Mouse (Mus musculus) gastrocnemius, postnatal 10 days (tissue): ENCODE measurements around the gene Galnt6. TPM values are rescaled to one million over a fixed set of nuclear protein-coding genes. Genes with fewer than 3 reads are reported as not detected.

ENCODE experiments used
- DNase-seq: peaks from one replicate; pipeline ENCODE4 v3.0.0; 2021; ENCODE audit warnings: mixed read lengths
- total RNA-seq, 2 experiments: library from RNA; stranded (reverse); gene quantifications; 2 replicates each; pipeline ENCODE4 v1.2.3; 2021

Galnt6 gene
- total RNA-seq, 2 experiments from 2014 or later: 0.23 to 1.6 TPM

DNA sequence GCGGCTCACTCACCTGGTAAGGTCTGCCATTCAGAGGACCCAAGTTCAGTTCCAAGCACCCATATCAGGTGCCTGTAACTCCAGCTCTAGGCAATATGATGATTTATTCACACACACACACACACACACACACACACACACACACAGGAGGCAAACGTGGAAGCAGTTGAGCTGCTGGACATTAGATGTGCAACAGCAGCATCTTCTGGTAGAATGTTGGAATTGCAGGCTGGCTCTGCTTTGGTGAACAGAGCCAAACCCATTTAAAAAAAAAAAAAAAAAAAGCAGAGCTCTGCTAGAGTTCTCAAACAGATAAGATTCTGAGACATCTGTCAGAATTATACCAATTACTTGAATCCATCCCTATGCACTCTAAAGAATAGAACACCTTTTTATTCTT is 46.1 kb downstream of the Galnt6 start:
- DNase-seq: peak; percentile 81

DNA sequence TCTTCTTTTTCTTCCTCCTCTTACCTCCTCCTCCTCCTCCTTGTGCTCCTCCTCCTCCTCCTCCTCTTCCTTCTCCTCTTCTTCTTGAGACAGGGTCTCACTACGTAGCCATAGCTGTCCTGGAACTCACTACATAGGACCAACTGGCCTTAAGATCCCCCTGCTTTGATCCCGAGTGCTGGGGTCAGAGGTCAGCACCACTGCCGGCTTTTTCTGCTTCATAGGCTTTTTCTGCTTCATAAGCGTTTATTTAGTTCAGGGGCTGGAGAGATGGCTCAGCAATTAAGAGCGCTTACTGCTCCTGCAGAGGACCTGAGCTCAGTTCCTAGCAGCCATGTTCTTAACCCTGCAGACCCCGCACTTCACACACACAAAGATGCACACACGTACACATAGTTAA is 47.4 kb downstream of the Galnt6 start:
- DNase-seq: no peak

DNA sequence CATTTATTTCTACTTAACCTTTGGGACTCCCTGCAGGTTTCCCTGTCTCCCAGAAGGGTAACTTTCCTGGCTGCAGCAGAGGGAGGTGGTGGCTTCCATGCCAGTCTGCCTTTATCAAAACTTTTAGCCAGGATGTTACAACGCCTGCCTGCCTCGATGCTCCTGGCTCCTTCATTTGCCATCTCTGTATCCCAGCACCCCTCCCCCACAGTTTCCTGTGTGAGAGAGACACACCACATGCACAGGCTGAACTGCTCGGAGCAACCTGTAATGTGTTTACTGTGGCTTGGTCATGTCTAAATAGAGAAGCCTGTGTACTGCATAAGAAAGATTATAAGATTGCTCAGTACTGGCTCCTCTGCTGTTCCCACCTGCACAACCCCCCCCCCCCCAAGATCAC is 48.8 kb downstream of the Galnt6 start:
- DNase-seq: no peak

DNA sequence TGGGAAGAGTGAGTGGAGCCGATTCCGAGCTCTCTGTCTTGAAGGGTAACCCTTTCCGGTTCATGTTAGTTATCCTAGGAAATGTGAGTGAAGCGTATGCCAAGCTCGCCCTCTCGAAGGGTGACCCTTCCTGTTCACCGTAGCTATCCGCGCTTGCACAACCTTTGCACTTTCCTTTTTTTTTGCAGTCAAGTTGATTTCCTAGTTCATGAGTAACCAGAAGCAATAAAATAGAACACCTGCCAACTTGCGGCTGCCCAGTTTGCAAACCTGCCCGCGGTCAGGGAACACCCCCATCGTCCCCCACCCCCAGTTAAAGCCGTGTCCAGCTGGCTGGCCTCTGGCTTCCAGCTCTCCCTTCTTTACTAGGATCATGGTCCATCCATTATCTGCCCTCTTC is 50.2 kb downstream of the Galnt6 start:
- DNase-seq: no peak

DNA sequence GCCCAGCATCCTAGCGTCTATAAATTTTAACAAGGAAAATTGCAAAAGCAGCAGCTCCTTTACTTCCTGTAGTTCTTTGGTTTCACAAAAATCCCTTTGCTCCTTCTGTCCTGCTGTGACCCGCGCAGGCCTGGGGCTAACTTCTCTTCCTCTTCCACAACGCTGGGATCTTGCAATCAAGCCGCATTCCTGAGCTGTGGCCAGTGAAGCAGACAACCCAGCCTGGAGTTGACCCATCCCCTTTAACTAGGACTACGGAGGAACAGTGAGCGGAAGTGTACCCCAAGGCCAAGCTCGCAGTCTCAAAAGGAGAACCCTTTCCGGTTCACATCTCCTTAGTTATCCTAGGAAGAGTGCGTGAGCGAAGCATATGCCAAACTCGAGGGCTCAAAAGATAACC is 50.6 kb downstream of the Galnt6 start:
- DNase-seq: no peak

DNA sequence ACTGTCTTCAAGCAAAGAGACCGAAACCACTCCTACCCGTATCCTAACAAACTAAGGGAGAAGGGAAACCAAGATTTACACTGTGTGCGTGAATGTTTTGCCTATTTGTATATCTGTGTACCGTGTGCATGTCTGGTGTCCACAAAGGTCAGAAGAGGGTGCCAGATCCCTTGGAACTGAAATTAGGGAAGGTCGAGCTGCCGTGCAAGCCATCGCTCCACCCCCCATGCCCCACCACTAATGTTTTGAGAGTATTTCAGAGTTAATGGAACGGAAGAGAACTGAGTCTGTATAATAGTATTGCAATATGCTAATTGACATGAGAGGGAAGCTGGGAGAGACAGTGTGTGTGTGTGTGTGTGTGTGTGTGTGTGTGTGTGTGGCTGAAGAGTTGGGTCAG is 51.5 kb downstream of the Galnt6 start:
- no peak for DNase-seq

DNA sequence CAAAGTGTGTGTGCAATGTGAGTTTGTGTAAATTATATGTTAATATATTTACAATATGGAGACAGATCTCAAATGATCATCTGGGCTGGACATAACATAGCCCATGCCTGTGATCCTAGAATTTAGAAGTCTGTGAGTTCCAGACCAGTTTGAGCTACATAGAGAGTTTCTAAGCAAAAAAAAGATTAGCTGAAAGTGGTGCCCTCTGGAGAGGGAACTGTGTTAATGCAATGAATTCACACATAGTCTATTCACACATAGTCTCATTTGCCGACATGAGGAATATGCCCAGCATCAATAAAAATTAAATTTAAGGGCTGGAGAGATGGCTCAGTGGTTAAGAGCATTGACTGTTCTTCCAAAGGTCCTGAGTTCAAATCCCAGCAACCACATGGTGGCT is 52.7 kb downstream of the Galnt6 start:
- DNase-seq: no peak

DNA sequence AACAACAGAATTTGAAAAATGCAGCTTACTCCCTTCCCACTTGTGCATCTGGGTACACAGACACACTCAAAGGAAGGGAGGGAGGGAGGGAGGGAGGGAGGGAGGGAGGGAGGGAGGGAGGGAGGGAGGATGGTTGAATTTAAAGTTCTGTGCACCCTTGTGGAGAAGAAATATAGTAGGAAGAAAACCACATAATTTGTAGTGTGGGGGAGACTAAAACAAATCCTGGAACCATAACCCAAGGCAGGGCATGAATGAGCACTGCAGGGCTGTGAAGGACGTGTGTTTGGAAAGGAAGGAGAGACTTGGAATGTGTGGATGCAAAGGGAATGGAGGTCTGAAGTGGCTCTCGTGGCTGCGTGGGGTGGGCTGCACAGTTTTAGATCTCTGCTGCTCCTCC is 53.7 kb downstream of the Galnt6 start:
- DNase-seq: no peak

DNA sequence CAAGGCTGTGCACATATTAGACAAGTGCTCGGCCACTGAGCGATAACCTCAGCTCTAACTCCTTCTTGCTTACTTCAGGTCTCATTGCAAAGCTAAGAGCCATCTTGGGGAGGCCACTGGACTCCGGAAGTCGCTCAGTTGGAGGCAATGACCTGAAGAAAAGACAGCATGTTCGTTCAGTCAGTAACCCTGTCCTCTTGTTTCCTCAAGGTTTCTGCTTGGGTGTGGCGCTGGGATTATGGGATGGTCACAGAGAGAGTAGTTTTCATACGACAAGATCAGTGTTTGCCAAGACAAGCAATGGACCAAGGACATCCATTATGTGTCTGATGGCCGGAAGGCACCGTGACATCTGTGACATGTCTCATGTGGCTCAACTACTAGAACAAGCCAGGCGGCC is 54.6 kb downstream of the Galnt6 start:
- DNase-seq: no peak

DNA sequence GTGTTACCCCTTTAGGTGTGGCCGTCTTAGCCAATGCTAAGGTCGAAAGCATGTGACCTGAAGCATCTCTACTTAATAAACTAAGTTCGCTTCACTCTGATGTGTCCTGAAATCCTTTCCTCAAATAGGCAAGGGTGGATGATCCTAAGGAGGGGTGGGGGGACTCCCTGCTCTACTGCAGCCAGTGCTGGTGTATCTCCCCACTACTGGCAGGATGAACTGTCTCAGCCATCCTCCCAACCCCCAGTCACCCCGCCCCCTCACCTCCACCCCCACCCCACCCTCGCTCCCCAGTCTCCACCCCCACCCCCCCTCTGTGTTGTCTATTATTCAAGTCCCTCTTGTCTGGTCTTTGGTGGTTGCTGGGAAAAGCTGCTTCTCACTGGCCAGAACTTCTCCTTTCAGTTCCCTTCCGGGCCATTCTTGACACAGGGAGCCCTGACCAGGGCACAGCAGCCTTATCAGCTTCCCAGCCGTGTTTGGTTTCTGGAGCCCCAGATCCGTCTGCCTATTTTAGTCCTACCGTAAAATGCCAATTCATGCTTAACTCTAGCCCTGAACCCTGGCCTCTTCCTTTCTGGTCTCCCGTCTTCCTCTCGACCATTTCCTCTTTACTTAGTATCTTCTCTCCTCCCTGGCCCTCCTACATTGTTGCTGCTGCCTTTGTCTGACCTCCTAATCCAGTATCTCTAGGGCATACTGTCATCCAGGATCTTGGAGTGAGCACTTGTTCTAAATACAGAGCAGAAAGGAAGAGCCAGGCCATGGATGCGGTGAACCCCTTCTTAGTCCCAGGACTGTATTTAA is 55.4 kb downstream of the Galnt6 start:
- DNase-seq: no peak

DNA sequence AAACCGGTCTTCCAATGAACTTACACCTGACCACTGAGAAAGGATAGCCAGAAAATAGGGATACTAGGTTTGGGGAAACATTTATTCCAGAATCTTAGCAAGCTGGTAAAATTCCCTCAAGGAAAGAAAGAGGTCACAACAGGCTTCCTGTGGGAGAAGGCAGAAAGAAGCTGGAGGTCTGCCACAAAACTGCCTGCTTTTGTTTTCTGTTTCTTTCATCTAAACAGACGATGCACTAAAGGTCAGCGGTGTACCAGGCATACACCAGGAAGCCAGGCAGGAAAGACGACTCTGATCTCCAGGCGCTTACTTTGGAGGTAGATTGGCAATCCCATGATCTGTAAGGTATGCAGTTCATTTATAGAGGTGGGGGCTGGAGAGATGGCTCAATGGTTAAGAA is 58.3 kb downstream of the Galnt6 start:
- no peak for DNase-seq

DNA sequence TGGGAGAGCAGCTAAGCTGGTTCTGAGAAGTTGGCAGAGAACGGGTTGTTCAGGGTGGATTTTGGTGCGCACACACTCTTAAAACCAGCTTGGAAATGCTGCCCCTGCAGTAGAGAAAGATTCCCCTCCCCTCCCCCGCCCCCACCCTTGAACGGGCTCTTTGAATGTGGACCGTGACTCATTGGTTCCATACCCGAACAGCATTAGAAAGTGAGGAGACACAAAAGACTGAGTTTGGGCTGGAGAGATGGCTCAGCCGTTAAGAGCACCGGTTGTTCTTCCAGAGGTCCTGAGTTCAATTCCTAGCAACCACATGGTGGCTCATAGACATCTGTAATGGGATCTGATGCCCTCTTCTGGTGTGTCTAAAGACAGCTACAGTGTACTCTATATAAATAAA is 59.2 kb downstream of the Galnt6 start:
- DNase-seq: no peak

DNA sequence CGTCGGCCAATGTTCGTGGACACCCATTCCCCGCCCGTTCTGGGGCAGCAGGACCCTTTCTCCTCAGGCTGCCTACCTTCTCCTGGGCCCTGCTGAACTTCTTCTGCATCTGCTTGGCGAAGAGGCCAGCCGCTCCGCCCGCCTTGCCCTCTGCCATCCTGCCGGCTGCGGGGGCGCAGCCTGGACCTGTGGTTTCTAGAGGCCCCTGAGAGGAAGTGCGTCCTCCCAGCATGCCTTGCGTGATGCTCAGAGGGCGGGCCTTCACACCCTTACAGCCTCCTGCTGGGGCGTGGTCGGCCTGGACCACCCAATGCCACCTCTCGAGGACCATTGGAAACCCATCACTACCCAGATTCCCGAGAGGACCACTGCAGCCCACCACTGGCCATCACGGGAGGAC is 59.8 kb downstream of the Galnt6 start, which contains the start of gene Bin2:
Gene Bin2 (minus strand): TSS at position 217 of the 400 bp plus-strand sequence.
- DNase-seq: no peak

DNA sequence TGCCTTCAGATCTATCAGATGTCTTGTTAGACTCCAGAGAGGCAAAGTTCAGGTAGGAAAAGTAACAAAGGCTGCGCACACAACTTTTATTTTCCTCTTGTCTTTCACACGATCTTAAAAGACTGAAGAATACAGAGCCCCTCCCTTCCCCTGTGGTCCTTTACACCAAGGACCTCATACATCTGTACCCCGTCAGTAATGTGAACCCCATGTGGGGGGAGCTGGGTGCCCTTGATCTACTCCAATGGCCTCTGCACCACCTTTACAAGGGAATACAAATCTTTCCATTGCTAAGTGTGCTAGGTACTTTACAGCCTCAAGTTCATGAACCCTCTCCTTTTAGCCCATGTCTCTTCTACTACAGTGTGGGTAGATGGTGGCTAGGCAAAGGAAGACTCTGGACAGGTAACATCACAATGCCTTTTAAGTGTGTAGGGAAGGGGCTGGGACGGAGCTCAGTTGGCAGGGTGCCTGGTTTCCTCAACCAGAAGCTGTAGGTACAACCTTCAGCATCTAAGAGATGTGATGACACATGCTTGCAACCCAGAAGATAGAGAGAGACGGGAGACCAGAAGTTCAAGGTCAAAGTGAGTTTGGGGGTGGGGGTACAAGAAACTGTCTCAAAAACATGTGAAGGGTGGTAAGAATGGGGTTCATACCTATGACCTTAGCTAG is 61.2 kb downstream of the Galnt6 start:
- no peak for DNase-seq

DNA sequence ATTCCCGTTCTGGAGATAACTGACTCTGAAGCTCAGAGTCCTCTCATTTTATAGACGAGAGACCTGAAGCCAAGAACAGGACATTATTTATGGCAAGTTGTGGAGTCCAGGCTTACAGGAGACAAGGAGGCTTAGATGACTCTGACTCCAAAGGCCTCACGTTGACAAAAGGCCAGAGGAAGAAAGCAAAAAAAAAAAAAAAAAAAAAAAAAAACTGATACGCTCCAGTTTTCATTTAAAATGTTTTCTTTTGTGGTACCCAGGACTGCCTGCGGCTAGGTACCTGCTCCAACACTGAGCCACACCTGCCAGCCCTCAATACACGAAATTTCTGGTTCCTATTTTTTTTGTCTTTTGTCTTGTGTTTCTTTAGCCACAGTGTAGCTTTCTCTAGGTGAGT is 61.8 kb downstream of the Galnt6 start:
- DNase-seq: no peak

DNA sequence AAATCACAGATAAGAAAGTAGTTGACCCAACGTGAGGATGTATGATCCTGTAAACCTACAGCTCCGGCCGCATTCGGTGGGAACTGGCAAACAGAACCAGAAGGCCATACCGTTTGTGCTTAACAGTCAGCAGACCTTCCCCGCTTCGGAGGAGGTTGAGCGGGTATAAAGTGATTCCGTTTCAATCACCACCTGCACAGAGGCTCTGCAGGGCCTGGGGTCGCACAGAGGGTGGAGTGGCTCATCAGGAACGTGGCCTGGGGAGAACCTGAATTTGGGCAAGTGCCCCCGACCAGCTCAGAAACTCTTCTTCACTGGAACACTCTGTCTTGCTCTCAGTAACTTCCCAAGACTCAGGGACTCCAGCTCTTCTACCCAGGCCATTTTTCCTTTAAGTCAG is 62.3 kb downstream of the Galnt6 start:
- DNase-seq: no peak

DNA sequence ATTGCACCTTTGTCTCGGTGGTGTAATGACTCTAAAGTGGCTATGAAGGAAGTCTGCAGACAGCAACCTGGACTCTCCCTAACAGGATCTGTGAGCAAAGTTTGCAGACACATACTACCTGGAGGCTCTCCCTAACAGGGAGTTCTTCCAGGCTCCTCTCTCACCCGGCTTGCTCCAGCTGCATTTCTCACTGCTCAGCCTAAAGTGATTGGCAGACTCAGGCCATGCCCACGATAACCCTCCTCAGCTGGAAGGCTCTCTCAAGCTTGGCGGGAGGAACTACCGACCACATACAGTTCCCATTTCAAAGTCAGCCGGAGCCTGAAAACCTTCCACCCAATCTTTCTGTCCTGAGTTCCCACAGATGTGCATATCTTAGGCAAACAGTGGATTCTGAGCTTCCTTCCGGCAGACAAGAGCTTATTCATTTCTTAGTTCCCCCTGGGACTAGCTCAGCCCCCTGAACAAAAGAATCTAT is 62.9 kb downstream of the Galnt6 start:
- DNase-seq: no peak

DNA sequence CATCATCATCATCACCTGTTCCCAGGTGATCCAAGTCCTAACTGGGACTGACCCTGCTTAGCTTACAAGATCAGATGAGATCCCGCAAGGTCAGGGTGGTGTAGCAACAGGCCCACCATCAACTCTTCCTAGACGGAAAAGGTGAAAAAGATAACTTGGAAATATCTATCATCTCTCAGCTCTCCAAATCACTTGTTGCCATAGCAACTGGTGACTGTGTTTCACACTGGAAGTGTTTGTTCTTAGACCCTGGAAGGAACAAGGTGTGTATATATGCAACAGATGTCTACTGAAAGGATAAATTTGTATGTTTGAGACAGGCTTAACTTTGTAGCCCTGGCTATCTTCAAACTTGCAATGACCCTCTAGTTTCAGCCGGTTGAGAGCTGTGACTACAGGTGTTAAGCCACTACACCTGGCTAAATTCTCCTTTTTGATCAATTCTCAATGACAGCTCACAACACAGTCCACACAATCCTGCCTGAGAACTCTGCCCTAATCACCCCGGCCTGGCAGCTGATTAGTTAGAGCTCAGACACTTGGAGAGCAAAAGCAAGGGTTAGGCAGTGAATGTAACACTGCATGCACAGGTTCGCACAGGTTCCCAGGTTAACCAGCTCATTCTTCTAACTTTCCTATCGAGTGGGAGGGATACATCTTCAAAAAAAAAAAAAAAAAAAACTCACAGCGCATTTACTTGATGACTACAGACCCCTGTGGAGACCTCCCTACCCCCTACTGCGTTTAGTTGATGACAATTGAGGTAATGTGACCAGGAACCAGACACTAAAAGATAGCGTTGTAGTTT is 63.6 kb downstream of the Galnt6 start:
- no peak for DNase-seq

DNA sequence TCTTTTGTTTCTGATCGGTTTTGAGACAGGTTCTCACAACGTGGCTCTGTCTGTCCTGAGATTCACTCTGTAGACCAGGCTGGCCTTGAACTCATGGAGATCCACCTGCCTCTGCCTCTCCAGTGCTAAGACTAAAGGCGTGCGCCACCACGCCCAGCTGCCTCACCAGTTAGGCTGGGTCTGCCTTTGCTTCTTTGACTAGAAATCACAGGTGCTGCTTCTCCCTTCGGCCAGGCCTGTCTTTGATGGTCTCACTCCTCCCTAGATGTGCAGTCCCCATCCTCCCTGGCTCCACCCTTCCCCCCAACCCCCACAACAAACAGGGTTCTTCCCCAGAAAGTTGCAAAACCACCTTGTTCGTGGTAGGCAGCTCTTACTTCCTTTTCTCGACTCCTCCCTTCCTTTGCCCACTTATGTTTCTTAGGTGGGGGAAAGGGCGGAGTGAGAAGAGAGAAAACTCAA is 64.3 kb downstream of the Galnt6 start:
- DNase-seq: no peak

DNA sequence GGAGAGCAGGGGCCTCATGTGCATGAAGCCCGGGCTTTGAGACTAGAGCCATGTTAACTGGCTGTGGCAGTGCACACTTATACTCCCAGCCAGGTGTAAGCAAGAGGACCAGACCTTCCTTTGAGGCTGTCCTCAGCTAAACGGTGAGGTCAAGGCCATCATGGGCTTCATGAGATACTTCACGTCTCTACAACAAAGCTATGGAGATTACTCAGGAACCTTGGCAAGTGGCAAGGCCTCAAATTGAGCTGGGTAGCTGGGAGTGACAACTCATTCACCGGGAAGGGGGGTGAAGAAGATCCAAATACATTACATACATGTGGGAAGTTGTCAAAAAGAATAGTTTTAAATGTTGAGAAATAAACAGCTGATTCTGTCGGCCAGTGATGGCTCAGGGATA is 68.4 kb downstream of the Galnt6 start:
- DNase-seq: no peak

DNA sequence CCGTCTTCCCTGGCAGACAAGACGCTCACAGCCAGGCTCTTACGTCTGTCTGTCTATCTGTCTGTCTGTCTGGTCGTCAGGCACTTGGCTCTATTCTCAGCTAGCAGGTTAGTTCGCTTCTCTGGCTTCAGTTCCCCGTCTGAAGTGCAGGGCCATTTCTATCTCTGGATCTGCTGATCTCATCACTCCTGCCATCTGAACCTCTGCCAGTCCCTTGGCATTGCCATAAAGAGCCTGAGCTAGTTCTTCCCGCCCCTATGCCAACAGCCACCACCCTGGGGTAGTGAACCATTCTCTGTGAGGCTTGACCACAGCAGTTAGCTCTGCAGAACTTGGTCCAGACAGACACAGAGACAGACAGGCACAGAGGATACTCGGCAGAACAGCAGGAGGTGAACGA is 68.9 kb downstream of the Galnt6 start:
- peak; percentile 49 for DNase-seq

DNA sequence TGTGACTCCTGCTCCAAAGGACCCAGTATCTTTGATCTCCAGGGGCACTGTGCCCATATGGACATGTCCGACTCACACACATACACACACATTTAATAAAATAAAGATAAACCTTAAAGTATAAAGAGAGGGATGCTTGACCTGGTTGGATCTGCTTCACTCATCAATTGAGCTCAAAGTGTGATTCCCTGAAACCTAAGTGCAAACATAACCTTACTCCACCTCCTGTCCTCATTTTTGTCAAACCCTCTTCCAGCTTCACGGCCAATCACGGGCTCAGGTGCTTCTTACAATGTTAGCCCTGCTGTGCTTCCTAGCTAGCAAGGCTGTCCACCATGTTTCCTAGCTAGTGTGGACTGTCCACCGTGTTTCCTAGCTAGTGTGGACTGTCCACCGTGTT is 74.0 kb downstream of the Galnt6 start:
- DNase-seq: no peak

DNA sequence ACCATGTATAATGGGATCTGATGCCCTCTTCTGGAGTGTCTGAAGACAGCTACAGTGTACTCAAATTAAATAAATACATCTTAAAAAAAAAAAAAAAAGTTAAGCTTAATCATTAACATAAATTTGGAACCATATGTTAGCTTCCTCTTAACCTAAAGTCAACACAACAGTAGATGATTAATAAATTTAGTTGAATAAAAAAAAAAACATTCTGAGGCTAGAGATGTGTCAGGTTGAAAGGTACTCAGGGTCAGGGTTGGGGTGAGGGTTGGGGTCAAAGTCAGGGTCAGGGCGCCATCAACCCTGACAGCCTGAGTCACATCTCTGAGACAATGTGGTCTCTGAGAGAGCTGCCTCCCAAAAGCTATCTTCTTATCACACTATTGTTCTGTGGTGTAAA is 74.9 kb downstream of the Galnt6 start:
- no peak for DNase-seq
